ENCODE assay signal across 8 mouse cellular contexts in the genomic region with DNA sequence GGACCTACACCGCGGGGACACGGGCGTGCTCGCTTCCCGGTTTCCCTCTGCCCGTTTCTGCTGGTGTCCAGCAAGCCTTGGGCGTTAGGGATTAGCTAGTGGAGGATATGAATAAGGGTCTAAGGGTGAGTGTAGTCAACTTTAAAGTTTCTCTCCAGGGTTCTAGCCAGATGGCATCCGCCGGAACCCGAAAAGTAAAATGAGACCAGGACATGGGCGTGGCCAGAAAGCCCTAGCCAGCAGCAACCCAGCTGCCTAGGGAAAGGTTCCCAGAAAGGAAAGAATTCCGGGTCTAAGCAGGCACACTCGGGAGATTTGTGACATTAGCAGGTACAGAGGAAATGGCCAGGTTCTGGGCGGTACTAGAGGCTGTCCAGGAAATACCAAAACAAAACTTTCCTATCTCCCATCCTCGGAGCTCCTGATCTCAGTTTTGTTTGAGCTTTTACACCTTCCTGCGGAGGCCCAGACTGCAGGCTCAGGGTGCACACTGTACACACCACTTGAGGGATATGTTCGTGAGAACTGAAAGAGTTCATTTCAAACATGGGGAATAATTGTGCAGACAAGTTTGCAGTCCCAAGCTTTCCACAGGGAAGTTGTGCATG. TPM values are rescaled to one million over a fixed set of nuclear protein-coding genes. Genes with fewer than 3 reads are reported as not detected.
DNase-seq lines count a peak whose midpoint lies in the region; ATAC-seq and TF ChIP-seq lines count a peak whose summit lies in the region.

No protein-coding gene starts in this region.

- in situ Hi-C loops in CH12.LX (cut with MboI; ENCODE audit: low pct_ligation_motif_present, low pct_unique_long_range_greater_than_20kb, low sequenced_read_pairs), result no loop called here

- H3K79me2 ChIP-seq in CH12.LX (replicated peaks; ENCODE audit: control insufficient read depth, extremely low read depth, insufficient read depth, poor library complexity, severe bottlenecking), result no peaks in the 10 kb centered on the region; the same call in 1 of the 2 replicates

- H3K27ac ChIP-seq in CH12.LX (ENCODE audit: insufficient read depth, low read depth), result peak overlapping the region; percentile 37
- peak overlapping the region; percentile 63 for H3K27ac ChIP-seq in embryonic fibroblast, embryonic 13.5 days (ENCODE audit: insufficient read depth, low read length)
- peak overlapping the region; percentile 94 to 99 for H3K27ac ChIP-seq in heart, embryonic 14.5 days (replicated peaks in 1 of 2; ENCODE audit: control insufficient read depth in 1 of 2, insufficient read depth in 1 of 2, low read depth in 2 of 2, low read length in 2 of 2)
- peak overlapping the region; percentile 99 for H3K27ac ChIP-seq in kidney, embryonic 16.5 days (ENCODE audit: low read length)
- peak overlapping the region; percentile 86 for H3K27ac ChIP-seq in liver, embryonic 16.5 days (ENCODE audit: low read length)

- TF ChIP-seq POLR2A in CH12.LX (IDR thresholded peaks at IDR 0.05; ENCODE audit: low read depth, low read length), result peak; percentile 12; the same call in 1 of the 2 replicates
- peak; percentile 29; the same call in 1 of the 2 replicates for TF ChIP-seq POLR2A in embryonic fibroblast, embryonic 13.5 days (IDR thresholded peaks at IDR 0.05; ENCODE audit: low read depth, low read length)

- WGBS in heart, embryonic 14.5 days, result 0% methylated on average over 18 of the region's 18 CpGs
- WGBS in kidney, embryonic 16.5 days, result under 1% methylated on average over 18 of the region's 18 CpGs
- under 1% methylated on average over 18 of the region's 18 CpGs for WGBS in liver, embryonic 16.5 days (ENCODE audit: insufficient replicate concordance)

- no peaks in the 10 kb centered on the region for H3K27me3 ChIP-seq in CH12.LX (replicated peaks)
- no peaks in the 10 kb centered on the region for H3K27me3 ChIP-seq in heart, embryonic 14.5 days (ENCODE audit: control insufficient read depth, insufficient read depth, low read length)
- no peaks in the 10 kb centered on the region for H3K27me3 ChIP-seq in kidney, embryonic 16.5 days (ENCODE audit: insufficient read depth, low read length)
- H3K27me3 ChIP-seq in liver, embryonic 16.5 days (ENCODE audit: control insufficient read depth, insufficient read depth, low read depth, low read length), result no peaks in the 10 kb centered on the region

- TF ChIP-seq RAD21 in CH12.LX (IDR thresholded peaks at IDR 0.05; ENCODE audit: low read depth, low read length), result no peak

- H3K9ac ChIP-seq in CH12.LX (ENCODE audit: insufficient read depth, low read depth), result peak overlapping the region; percentile 67
- H3K9ac ChIP-seq in heart, embryonic 14.5 days (ENCODE audit: low read length), result peak overlapping the region; percentile 87
- peak overlapping the region; percentile 97 for H3K9ac ChIP-seq in kidney, embryonic 16.5 days (replicated peaks; ENCODE audit: low read length)
- peak overlapping the region; percentile 94 for H3K9ac ChIP-seq in liver, embryonic 16.5 days (ENCODE audit: low read depth, low read length)

- H3K4me1 ChIP-seq in CH12.LX (ENCODE audit: control insufficient read depth in 1 of 2, insufficient read depth in 2 of 2), result peaks cover 3 to 27% of the 10 kb centered on the region in 2 experiments; a peak in 3 of 4 replicates
- 0 out of 2 replicates have a peak, but pooled peaks cover 3% of the 10 kb centered on the region for H3K4me1 ChIP-seq in embryonic fibroblast, embryonic 13.5 days (ENCODE audit: control insufficient read depth, insufficient read depth, low read length)
- peaks cover 19 to 36% of the 10 kb centered on the region in 2 experiments for H3K4me1 ChIP-seq in heart, embryonic 14.5 days (ENCODE audit: control insufficient read depth in 2 of 2, insufficient read depth in 2 of 2, low read length in 2 of 2)
- peaks cover 45% of the 10 kb centered on the region for H3K4me1 ChIP-seq in kidney, embryonic 16.5 days (ENCODE audit: insufficient read depth, low read length)
- H3K4me1 ChIP-seq in liver, embryonic 16.5 days (ENCODE audit: control insufficient read depth, low read depth, low read length), result peaks cover 39% of the 10 kb centered on the region

- H3K9me3 ChIP-seq in CH12.LX (replicated peaks; ENCODE audit: low read length), result no peaks in the 10 kb centered on the region
- H3K9me3 ChIP-seq in heart, embryonic 14.5 days (ENCODE audit: control insufficient read depth, low read length), result no peaks in the 10 kb centered on the region
- no peaks in the 10 kb centered on the region for H3K9me3 ChIP-seq in kidney, embryonic 16.5 days (ENCODE audit: low read length)
- H3K9me3 ChIP-seq in liver, embryonic 16.5 days (replicated peaks; ENCODE audit: control insufficient read depth, low read length), result no peaks in the 10 kb centered on the region

- dilution Hi-C loops in CH12.LX (cut with MboI; ENCODE audit: extremely low pct_ligation_motif_present, extremely low pct_unique_long_range_greater_than_20kb, low sequenced_read_pairs), result no loop called here

- peaks cover 0 to 3% of the 10 kb centered on the region in 2 experiments for H3K36me3 ChIP-seq in CH12.LX (replicated peaks in 1 of 2; ENCODE audit: control insufficient read depth in 1 of 2, insufficient read depth in 1 of 2, low read length in 1 of 2)
- H3K36me3 ChIP-seq in heart, embryonic 14.5 days (ENCODE audit: control insufficient read depth, insufficient read depth, low read length), result no peaks in the 10 kb centered on the region
- H3K36me3 ChIP-seq in kidney, embryonic 16.5 days (ENCODE audit: insufficient read depth, low read length), result no peaks in the 10 kb centered on the region
- no peaks in the 10 kb centered on the region for H3K36me3 ChIP-seq in liver, embryonic 16.5 days (ENCODE audit: control insufficient read depth, insufficient read depth)

- peak overlapping the region; percentile 61 to 80 (median 76) for H3K4me3 ChIP-seq in CH12.LX (replicated peaks in 1 of 3; ENCODE audit: low read depth in 2 of 3, low read length in 2 of 3, poor library complexity in 1 of 3)
- peak overlapping the region; percentile 53 for H3K4me3 ChIP-seq in embryonic fibroblast, embryonic 13.5 days (ENCODE audit: insufficient read depth, low read length)
- H3K4me3 ChIP-seq in heart, embryonic 14.5 days (ENCODE audit: control insufficient read depth in 1 of 2, insufficient read depth in 1 of 2, low read depth in 1 of 2, low read length in 2 of 2), result peak overlapping the region; percentile 95 to 99
- H3K4me3 ChIP-seq in kidney, embryonic 16.5 days (ENCODE audit: low read length), result peak overlapping the region; percentile 91
- H3K4me3 ChIP-seq in liver, embryonic 16.5 days (ENCODE audit: low read depth, low read length), result peak overlapping the region; percentile 94

- peak; percentile 58; the same call in 1 of the 2 replicates for ATAC-seq in heart, embryonic 14.5 days (ENCODE audit: insufficient number of reproducible peaks, insufficient read depth, low FRiP score, low read depth)
- ATAC-seq in kidney, embryonic 16.5 days (ENCODE audit: low FRiP score, low TSS enrichment), result peak; percentile 62
- peak; percentile 20 for ATAC-seq in liver, embryonic 16.5 days (ENCODE audit: low read depth)

- DNase-seq in CH12.LX (ENCODE audit: extremely low read depth), result peak; percentile 61
- peak; percentile 88 for DNase-seq in adrenal gland, adult 2 months
- peak; percentile 84 for DNase-seq in neural tube, embryonic 10.5 days (ENCODE audit: extremely low spot score, low spot score)
- peak; percentile 51 for DNase-seq in thymus, postnatal 25 days

- TF ChIP-seq CTCF in CH12.LX (conservative IDR thresholded peaks at IDR 0.05 in 1 of 2, IDR thresholded peaks at IDR 0.05 in 1 of 2; ENCODE audit: low read depth in 2 of 2, low read length in 2 of 2), result no peak
- TF ChIP-seq CTCF in embryonic fibroblast, embryonic 13.5 days (IDR thresholded peaks at IDR 0.05; ENCODE audit: borderline replicate concordance, insufficient read depth, low read length), result no peak

- no peak for TF ChIP-seq EP300 in CH12.LX (IDR thresholded peaks at IDR 0.05; ENCODE audit: low read length)

- peak overlapping the region; percentile 23; the same call in 1 of the 2 replicates for H3K4me2 ChIP-seq in CH12.LX (ENCODE audit: insufficient read depth, low read depth, poor library complexity, severe bottlenecking)
- peak overlapping the region; percentile 83 for H3K4me2 ChIP-seq in heart, embryonic 14.5 days (ENCODE audit: low read length)
- peak overlapping the region; percentile 71 for H3K4me2 ChIP-seq in kidney, embryonic 16.5 days (replicated peaks; ENCODE audit: low read depth, low read length)
- peak overlapping the region; percentile 98 for H3K4me2 ChIP-seq in liver, embryonic 16.5 days (ENCODE audit: low read depth, low read length)

TF ChIP-seq in CH12.LX, 34 proteins besides CTCF, POLR2A, EP300 and RAD21:
- TF ChIP-seq JUN (IDR thresholded peaks at IDR 0.05; ENCODE audit: insufficient read depth, low read depth, low read length) (no peak), UBTF (IDR thresholded peaks at IDR 0.05; ENCODE audit: low read depth, low read length) (no peak), NELFE (IDR thresholded peaks at IDR 0.05; ENCODE audit: low read depth, low read length) (no peak), ZMIZ1 (IDR thresholded peaks at IDR 0.05; ENCODE audit: low read depth, low read length) (no peak), BHLHE40 (IDR thresholded peaks at IDR 0.05; ENCODE audit: low read depth, low read length) (no peak)

RNA-seq across cellular contexts. Expression of gene Usp46, which starts 0.6 kb away (rescaled TPM):
- total RNA-seq in CH12.LX (2012; rRNA removed), result 5.1 and 6.6 TPM in 2 replicates
- 16.3 and 18.1 TPM in 2 replicates for total RNA-seq in CH12.LX (2014; rRNA removed)
- polyA plus RNA-seq in CH12.LX (2012; ENCODE audit: insufficient read length, low read depth), result 12.7 and 15.6 TPM in 2 replicates
- total RNA-seq in adrenal gland, adult 2 months (2021), result 10 to 100 TPM; 29.5 to 32.6 TPM
- 1.5 TPM in 2 replicates for polyA plus RNA-seq in adrenal gland, adult 2 months (2012; rRNA removed)
- polyA plus RNA-seq in embryonic fibroblast, embryonic 13.5 days (2011; ENCODE audit: insufficient read length, low read depth, missing spikeins), result 28.3 and 30.6 TPM in 2 replicates
- polyA plus RNA-seq in heart, embryonic 14.5 days (2014; fragmentation: Nextera tagmentation; extraction: Ambion mirVana), result 35.2 and 37.1 TPM in 2 replicates
- polyA plus RNA-seq in kidney, embryonic 16.5 days (2015; fragmentation: Nextera tagmentation; extraction: Ambion mirVana), result 27.3 and 30.4 TPM in 2 replicates
- polyA plus RNA-seq in liver, embryonic 16.5 days (2015; fragmentation: Nextera tagmentation; extraction: Ambion mirVana), result 18.9 and 20.0 TPM in 2 replicates

Comparison
In these comparisons a context has a peak if more than half of its experiments do, and no peak if none do; other contexts are left out.
1. Peak in every context shown above with its lines: DNase-seq, ATAC-seq, H3K4me3 ChIP-seq and H3K27ac ChIP-seq.
2. H3K27ac ChIP-seq: peak in every context shown above with its lines; median percentile 99 in kidney, embryonic 16.5 days; 96 in heart, embryonic 14.5 days; 86 in liver, embryonic 16.5 days; 63 in embryonic fibroblast, embryonic 13.5 days; 37 in CH12.LX.
3. H3K4me2 ChIP-seq: peak in every context shown above with its lines; median percentile 98 in liver, embryonic 16.5 days; 83 in heart, embryonic 14.5 days; 71 in kidney, embryonic 16.5 days; 23 in CH12.LX.